Mouse (Mus musculus): Measurements from ENCODE around the gene Git2.

Gene Git2

GRCm38 (mm10) chr5:114680676-114681285 lies 94.5 kb downstream of the Git2 start:
- no peak for DNase-seq

GRCm38 (mm10) chr5:114679841-114680591 lies 95.3 kb downstream of the Git2 start:
- DNase-seq = no peak

All from spleen, adult 18-20 months (tissue).